Mouse (Mus musculus): ENCODE data around the gene Oxct1. TPM values are rescaled to one million over a fixed set of nuclear protein-coding genes. Genes with fewer than 3 reads are reported as not detected.

Oxct1 gene
- 35.7 and 39.5 TPM in 2 replicates for polyA plus RNA-seq (2015; fragmentation: Nextera tagmentation; extraction: Ambion mirVana)

DNA sequence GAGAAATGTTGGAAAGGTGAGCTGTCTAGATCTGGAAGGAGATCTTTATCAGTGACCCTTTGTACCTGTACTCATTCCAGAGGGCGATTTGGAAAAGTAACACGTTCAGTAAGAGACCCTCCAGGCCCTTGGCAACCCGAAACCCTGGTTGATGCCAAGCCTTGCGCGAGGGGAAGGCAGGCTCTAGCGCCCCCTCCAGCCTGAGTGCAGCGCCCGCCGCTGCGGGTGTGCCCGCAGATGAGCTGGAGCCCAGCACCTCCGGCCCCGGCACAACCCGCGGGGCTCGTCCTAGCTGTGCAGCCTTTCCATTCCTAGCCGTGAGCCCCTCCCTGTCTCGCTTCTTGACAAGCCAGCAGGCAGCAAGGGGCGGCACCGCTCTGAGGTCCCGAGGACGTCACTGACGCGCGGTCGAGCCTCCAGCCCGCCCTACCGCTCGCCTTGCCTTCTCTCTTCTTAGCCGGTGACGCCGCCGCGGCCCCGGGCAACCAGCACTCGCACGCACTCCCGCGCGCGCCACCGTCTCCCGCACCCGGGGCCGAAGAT lies at the start of gene Oxct1:
Gene Oxct1, plus strand, starts transcription at position 153 of the 543 bp plus-strand sequence.

DNA sequence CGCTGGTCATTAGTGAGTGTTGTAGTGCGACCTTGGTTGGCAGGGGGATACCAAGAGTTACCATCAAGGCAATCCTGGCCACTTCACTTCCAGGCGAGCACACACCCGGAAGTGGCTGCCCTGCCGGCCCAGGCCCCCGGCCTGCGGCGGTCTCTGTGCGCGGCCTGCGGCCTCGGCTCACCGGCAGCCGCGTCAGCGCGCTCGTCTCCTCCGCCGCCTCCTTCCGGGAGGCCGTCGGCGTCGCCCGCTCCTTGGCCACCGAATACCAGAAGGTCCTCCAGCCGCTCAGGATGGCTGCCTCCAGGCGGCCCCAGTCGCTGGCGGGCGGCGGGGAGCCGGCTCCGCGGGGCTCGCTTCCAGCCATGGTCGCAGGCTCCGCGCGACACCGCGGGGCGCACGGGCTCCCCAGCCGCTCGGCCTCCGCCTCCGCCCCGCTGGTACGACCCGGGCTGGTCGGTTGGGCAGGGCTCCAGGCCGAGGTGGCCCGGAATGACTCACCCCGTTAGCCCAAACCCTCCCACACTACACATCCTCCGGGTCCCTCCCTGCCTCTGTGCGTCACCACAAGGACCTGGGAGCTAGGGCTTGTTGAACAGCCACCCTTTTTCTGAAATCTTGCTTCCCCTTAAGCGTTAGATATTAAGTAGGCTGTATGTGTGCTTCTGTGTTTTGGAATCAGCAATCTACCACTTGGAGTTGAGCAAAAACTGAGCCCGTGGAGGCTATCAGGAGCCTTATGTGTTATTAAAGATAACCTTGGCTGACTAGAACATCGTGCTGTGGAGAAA lies 46.9 kb upstream of the Oxct1 start, which contains the start of gene Fbxo4:
Gene Fbxo4, minus strand, starts transcription at position 513 of the 788 bp plus-strand sequence.

DNA sequence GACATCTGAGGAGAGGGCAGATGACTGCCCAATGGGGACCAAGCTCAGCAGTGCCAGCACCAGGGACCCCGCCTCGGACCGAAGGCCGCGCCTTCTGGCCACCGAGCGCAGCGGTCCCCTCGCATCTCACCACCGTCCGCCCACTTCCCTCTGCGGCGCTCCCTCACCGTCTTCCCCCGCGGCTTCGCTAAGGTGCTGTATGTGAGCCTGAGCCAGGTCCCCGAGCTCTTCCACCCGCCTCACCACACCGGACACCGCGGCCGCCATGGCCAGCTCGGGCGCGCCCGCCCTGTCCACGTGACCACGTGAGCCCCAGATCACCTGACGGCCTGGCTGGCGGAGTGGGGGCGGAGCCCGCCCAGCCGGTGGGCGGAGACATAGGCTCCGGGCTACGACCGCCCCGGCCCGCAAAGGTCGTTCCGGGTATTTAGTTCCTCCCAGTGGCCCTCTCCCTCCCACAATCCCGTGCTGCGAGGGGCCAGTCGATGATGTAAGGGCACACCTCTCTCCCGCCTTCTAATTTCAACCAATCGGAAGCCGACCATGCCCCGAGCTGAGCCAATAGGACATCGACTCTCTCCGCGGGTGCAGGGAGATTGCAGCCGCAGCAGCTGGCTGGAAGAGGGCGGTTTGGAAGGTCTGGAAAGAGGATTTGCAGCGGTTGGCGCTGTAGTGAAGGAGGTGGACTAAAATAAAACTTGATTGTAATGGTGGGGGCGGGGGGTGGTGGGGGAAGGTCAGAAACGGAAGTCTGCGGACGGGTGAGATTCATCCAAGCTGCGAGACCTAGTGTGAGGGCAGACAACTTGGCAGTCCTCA lies 30.5 kb upstream of the Oxct1 start, which contains the start of gene AW549877:
Gene AW549877, minus strand, starts transcription at position 297 of the 819 bp plus-strand sequence.

Other genes with a start within 250 kb of the Oxct1 start
- 7.0 and 7.5 TPM in 2 replicates for gene Fbxo4, start 46.8 kb upstream of the Oxct1 start, polyA plus RNA-seq (2015; fragmentation: Nextera tagmentation; extraction: Ambion mirVana)
- gene AW549877, start 30.6 kb upstream of the Oxct1 start, polyA plus RNA-seq (2015; fragmentation: Nextera tagmentation; extraction: Ambion mirVana), result 5.9 and 6.5 TPM in 2 replicates